Mouse (Mus musculus) forebrain, embryonic 16.5 days (tissue): ENCODE measurements around the gene Trim34a. TPM values are rescaled to one million over a fixed set of nuclear protein-coding genes. Genes with fewer than 3 reads are reported as not detected.

Experiments used
- ATAC-seq: fragments of 200-750 bp; cut with Nextera tagmentation; 2 replicates; pipeline ENCODE4 v1.8.0; 2017; ENCODE audit warnings: mild to moderate bottlenecking, moderate library complexity
- H3K27ac ChIP-seq: fragments of 300-500 bp; sonication (generic); 2 replicates; pipeline ENCODE4 v1.5.1; 2014; ENCODE audit warnings: low read length, control low read depth
- H3K27me3 ChIP-seq: fragments of 300-500 bp; sonication (generic); replicated peaks from 2 replicates; pipeline ENCODE4 v1.6.1; 2014; ENCODE audit warnings: low read length; ENCODE audit not compliant: control insufficient read depth, insufficient read depth
- H3K36me3 ChIP-seq: fragments of 300-500 bp; sonication (generic); 2 replicates; pipeline ENCODE4 v1.6.1; 2014; ENCODE audit not compliant: control insufficient read depth, insufficient read depth
- H3K4me1 ChIP-seq: fragments of 300-500 bp; sonication (generic); replicated peaks from 2 replicates; pipeline ENCODE4 v1.6.1; 2014; ENCODE audit warnings: low read length; ENCODE audit not compliant: control insufficient read depth, insufficient read depth
- H3K4me2 ChIP-seq: fragments of 300-500 bp; sonication (generic); 2 replicates; pipeline ENCODE4 v1.6.1; 2014; ENCODE audit warnings: mild to moderate bottlenecking, low read length, control low read depth
- H3K4me3 ChIP-seq: fragments of 300-500 bp; sonication (generic); replicated peaks from 2 replicates; pipeline ENCODE4 v1.5.1; 2014; ENCODE audit warnings: mild to moderate bottlenecking, low read length, control low read depth
- H3K9ac ChIP-seq: fragments of 300-500 bp; sonication (generic); replicated peaks from 2 replicates; pipeline ENCODE4 v1.6.1; 2014; ENCODE audit warnings: low read depth, low read length, control low read depth
- H3K9me3 ChIP-seq: fragments of 300-500 bp; sonication (generic); 2 replicates; pipeline ENCODE4 v1.6.1; 2016; ENCODE audit warnings: low read length; ENCODE audit not compliant: control insufficient read depth
- WGBS: fragments of 180-500 bp; shearing (Covaris S2); extraction: QIAGEN DNeasy Blood & Tissue Kit; methylation state at CpG from one replicate; pipeline ENCODE4 v1.1.7; 2014; 5-methylcytosine and 5-hydroxymethylcytosine counted together
- polyA plus RNA-seq: library from polyadenylated mRNA; unstranded; fragments of >200 nt; fragmentation: Nextera tagmentation; extraction: Ambion mirVana; gene quantifications from 2 replicates; pipeline ENCODE4 v1.2.1, GENCODE M21; 2015

The Trim34a gene
- 0.54 and 0.67 TPM in 2 replicates for polyA plus RNA-seq

GRCm38 (mm10) chr7:104244287-104245181 lies at the start of gene Trim34a:
Gene Trim34a, plus strand, starts transcription at chr7:104244457.
- Histone ChIP-seq H3K27ac (no peak within 1 kb of the TSS), H3K4me1 (no peaks in the 10 kb centered on the region), H3K4me3 (peak within 1 kb of the TSS; percentile 21), H3K9ac (no peak within 1 kb of the TSS), H3K27me3 (no peaks in the 10 kb centered on the region), H3K36me3 (no peaks in the 10 kb centered on the region), H3K9me3 (no peaks in the 10 kb centered on the region), H3K4me2 (peak within 1 kb of the TSS; percentile 8; the same call in 1 of the 2 replicates)
- 8% methylated on average over 13 of the region's 13 CpGs for WGBS
- peak; percentile 52; the same call in 1 of the 2 replicates for ATAC-seq

- no peak within 1 kb of the TSS for H3K27ac ChIP-seq
- no peak within 1 kb of the TSS for H3K4me3 ChIP-seq
- H3K27me3 ChIP-seq: no peaks in the 10 kb centered on the region
- H3K4me2 ChIP-seq: no peak within 1 kb of the TSS
- no peaks in the 10 kb centered on the region for H3K4me1 ChIP-seq
- no peak within 1 kb of the TSS for H3K9ac ChIP-seq
- no peak for ATAC-seq
- WGBS: 92% methylated on average over 6 of the region's 6 CpGs
- no peaks in the 10 kb centered on the region for H3K9me3 ChIP-seq
- no peaks in the 10 kb centered on the region for H3K36me3 ChIP-seq
Observed at GRCm38 (mm10) chr7:104195885-104196284, 48.4 kb upstream of the Trim34a start, which contains the start of gene Olfr649. Gene Olfr649, minus strand, starts transcription at chr7:104195985.

- Histone ChIP-seq H3K4me2 (no peak overlapping the region), H3K9ac (no peak overlapping the region), H3K27me3 (no peaks in the 10 kb centered on the region), H3K4me3 (no peak overlapping the region), H3K36me3 (no peaks in the 10 kb centered on the region), H3K27ac (no peak overlapping the region), H3K4me1 (no peaks in the 10 kb centered on the region), H3K9me3 (no peaks in the 10 kb centered on the region)
- no peak for ATAC-seq
- WGBS: 13% methylated on average over 5 of the region's 5 CpGs
Observed at GRCm38 (mm10) chr7:104199822-104200221, 44.4 kb upstream of the Trim34a start.

- no peak for ATAC-seq
- 93% methylated on average over 7 of the region's 7 CpGs for WGBS
Observed at GRCm38 (mm10) chr7:104206197-104206596, 38.1 kb upstream of the Trim34a start.

GRCm38 (mm10) chr7:104216011-104216535 lies 28.2 kb upstream of the Trim34a start:
- H3K9ac ChIP-seq: no peak overlapping the region
- no peak for ATAC-seq
- H3K4me2 ChIP-seq: no peak overlapping the region
- no peak overlapping the region for H3K27ac ChIP-seq
- no peaks in the 10 kb centered on the region for H3K9me3 ChIP-seq
- no peak overlapping the region for H3K4me3 ChIP-seq
- peaks cover 8% of the 10 kb centered on the region for H3K4me1 ChIP-seq
- H3K27me3 ChIP-seq: no peaks in the 10 kb centered on the region
- H3K36me3 ChIP-seq: no peaks in the 10 kb centered on the region
- WGBS: 83% methylated on average over 1 of the region's 1 CpGs

More at GRCm38 (mm10) chr7:104206197-104206596, 38.1 kb upstream of the Trim34a start:
- Histone ChIP-seq H3K27me3 (no peaks in the 10 kb centered on the region), H3K9ac (no peak overlapping the region), H3K4me3 (no peak overlapping the region), H3K4me2 (no peak overlapping the region), H3K27ac (no peak overlapping the region), H3K36me3 (no peaks in the 10 kb centered on the region), H3K4me1 (no peaks in the 10 kb centered on the region), H3K9me3 (no peaks in the 10 kb centered on the region)

- H3K4me2 ChIP-seq: no peak overlapping the region
- H3K9ac ChIP-seq: no peak overlapping the region
- WGBS: 87% methylated on average over 2 of the region's 2 CpGs
- no peak overlapping the region for H3K4me3 ChIP-seq
- no peaks in the 10 kb centered on the region for H3K27me3 ChIP-seq
- H3K9me3 ChIP-seq: no peaks in the 10 kb centered on the region
- no peak overlapping the region for H3K27ac ChIP-seq
- no peak for ATAC-seq
- H3K4me1 ChIP-seq: peaks cover 8% of the 10 kb centered on the region
- H3K36me3 ChIP-seq: no peaks in the 10 kb centered on the region
Observed at GRCm38 (mm10) chr7:104217881-104218280, 26.4 kb upstream of the Trim34a start.

GRCm38 (mm10) chr7:104218701-104219569 lies 25.3 kb upstream of the Trim34a start, which contains the start of gene Trim6:
Gene Trim6, plus strand, starts transcription at chr7:104218793.
- peak; percentile 47; the same call in 1 of the 2 replicates for ATAC-seq
- H3K9me3 ChIP-seq: no peaks in the 10 kb centered on the region
- 3% methylated on average over 37 of the region's 37 CpGs for WGBS
- no peak within 1 kb of the TSS for H3K27ac ChIP-seq
- H3K9ac ChIP-seq: no peak within 1 kb of the TSS
- H3K4me1 ChIP-seq: peaks cover 8% of the 10 kb centered on the region
- no peaks in the 10 kb centered on the region for H3K36me3 ChIP-seq
- no peaks in the 10 kb centered on the region for H3K27me3 ChIP-seq
- peak within 1 kb of the TSS; percentile 45 for H3K4me2 ChIP-seq
- H3K4me3 ChIP-seq: peak within 1 kb of the TSS; percentile 21

- Histone ChIP-seq H3K9ac (no peak overlapping the region), H3K4me3 (no peak overlapping the region), H3K27ac (no peak overlapping the region), H3K4me2 (no peak overlapping the region), H3K36me3 (no peaks in the 10 kb centered on the region), H3K27me3 (no peaks in the 10 kb centered on the region), H3K9me3 (no peaks in the 10 kb centered on the region), H3K4me1 (no peaks in the 10 kb centered on the region)
- WGBS: 39% methylated on average over 2 of the region's 2 CpGs
- ATAC-seq: no peak
Observed at GRCm38 (mm10) chr7:104231203-104231602, 13.1 kb upstream of the Trim34a start.

- Histone ChIP-seq H3K27ac (no peak overlapping the region), H3K9ac (no peak overlapping the region), H3K4me2 (no peak overlapping the region), H3K36me3 (no peaks in the 10 kb centered on the region), H3K9me3 (no peaks in the 10 kb centered on the region), H3K27me3 (no peaks in the 10 kb centered on the region), H3K4me1 (no peaks in the 10 kb centered on the region), H3K4me3 (no peak overlapping the region)
- no peak for ATAC-seq
Observed at GRCm38 (mm10) chr7:104240857-104241256, 3.4 kb upstream of the Trim34a start.
